Mouse (Mus musculus): Measurements from ENCODE around the gene Gm8334. TPM values are rescaled to one million over a fixed set of nuclear protein-coding genes. Genes with fewer than 3 reads are reported as not detected.

Gene Gm8334
- polyA plus RNA-seq (2012; rRNA removed) = not detected in 2 replicates

DNA sequence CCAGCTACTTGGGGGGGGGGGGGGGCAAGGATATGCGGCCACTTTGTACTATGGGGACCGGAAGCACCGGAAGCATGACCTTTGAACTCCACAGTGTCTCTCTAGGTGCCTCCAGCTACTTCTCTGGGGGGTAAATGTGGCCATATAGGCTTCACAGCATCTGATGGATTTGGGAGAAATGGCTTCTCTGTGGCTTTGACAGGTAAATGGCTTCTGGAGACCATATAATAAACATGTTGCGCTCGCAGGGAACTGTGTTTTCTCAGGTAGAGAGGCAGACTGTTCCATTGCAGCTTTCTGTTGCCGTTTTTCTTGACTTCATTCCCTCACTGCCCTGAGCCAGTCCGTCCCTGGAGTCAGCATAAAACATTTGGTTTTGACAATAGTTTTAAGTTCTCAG is at the start of gene Gm8334:
Gene Gm8334, minus strand, starts transcription at position 101 of the 400 bp plus-strand sequence.

DNA sequence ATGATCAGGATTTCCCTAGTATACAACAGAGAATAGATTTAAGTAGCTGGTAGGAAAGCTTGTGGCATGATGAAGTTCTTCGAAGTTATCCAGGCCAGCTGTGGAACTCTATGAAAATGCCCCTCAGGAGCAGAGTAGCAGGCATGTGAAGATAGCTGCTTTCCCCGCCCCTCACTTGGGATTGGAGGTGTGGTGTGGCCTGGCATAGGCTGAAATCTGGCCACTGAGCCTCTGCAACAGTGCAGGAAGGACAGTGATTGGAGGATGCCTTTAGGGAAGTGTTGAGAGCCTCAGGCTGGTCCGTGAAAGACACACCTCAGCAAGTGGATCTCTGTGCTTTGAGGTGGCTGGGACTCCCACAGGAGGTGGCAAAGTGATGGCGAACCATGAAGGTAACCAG is 48.3 kb upstream of the Gm8334 start, which contains the start of gene Gm15127:
Gene Gm15127, plus strand, starts transcription at position 301 of the 400 bp plus-strand sequence.

Other genes starting within 250 kb of the Gm8334 start
- gene Gm15114, start 126.2 kb downstream of the Gm8334 start, polyA plus RNA-seq (2012; rRNA removed) = not detected in 2 replicates
- not detected in 2 replicates for gene Gm15127, start 48.4 kb upstream of the Gm8334 start, polyA plus RNA-seq (2012; rRNA removed)
- not detected in 2 replicates for gene Luzp4, start 242.5 kb upstream of the Gm8334 start, polyA plus RNA-seq (2012; rRNA removed)